23 mouse cellular contexts compared by ENCODE assay signal in the genomic region with DNA sequence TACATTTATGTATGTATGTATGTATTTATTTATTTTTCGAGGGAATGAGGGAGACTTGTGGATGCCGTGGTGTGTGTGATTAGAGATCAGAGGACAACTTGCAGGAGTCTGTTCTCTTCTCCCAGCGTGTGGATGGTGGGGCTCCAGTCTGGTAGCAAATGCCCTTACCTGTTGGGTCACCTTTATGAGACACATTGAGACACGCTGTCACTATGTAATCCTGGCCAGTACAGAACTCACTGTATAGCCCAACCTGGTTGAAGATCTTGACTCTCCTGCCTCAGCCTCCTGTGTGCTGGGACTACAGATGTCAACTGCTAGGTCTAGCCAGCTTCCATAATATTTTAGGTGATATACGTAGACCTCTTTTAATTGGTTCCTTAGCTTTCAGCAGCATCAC. TPM values are rescaled to one million over a fixed set of nuclear protein-coding genes. Genes with fewer than 3 reads are reported as not detected.
DNase-seq lines count a peak whose midpoint lies in the region; ATAC-seq and TF ChIP-seq lines count a peak whose summit lies in the region.
"Had no signal": no experiment of that assay in that cellular context is flagged by ENCODE, and none has a peak within 500 bp of the region (broad histone marks: within the 10 kb centered on the region; RNA-seq: fewer than 3 reads in every experiment).

No protein-coding gene starts in this region.

- H3K36me3 ChIP-seq in liver, embryonic 14.5 days (replicated peaks; ENCODE audit: control insufficient read depth, insufficient read depth, low read depth) = no peaks in the 10 kb centered on the region
- H3K36me3 ChIP-seq in liver, postnatal 0 days (replicated peaks; ENCODE audit: insufficient read depth, low read length) = no peaks in the 10 kb centered on the region
- peaks cover 0 to 7% of the 10 kb centered on the region in 2 experiments; a peak in 2 of 4 replicates for H3K36me3 ChIP-seq in MEL (ENCODE audit: control insufficient read depth in 1 of 2, insufficient read depth in 2 of 2, low read length in 2 of 2)
- H3K36me3 ChIP-seq: embryonic facial prominence, embryonic 10.5 days; embryonic facial prominence, embryonic 12.5 days; forebrain, embryonic 15.5 days had no signal

- H3K79me2 ChIP-seq in MEL (ENCODE audit: control insufficient read depth, insufficient read depth, low read length, poor library complexity) = peaks cover 6% of the 10 kb centered on the region

- H3K4me3 ChIP-seq in liver, embryonic 14.5 days (ENCODE audit: insufficient read depth in 1 of 2, low read depth in 2 of 2, low read length in 2 of 2) = no peak overlapping the region
- H3K4me3 ChIP-seq in liver, postnatal 0 days (ENCODE audit: low read depth, low read length) = no peak overlapping the region
- no peak overlapping the region for H3K4me3 ChIP-seq in MEL (ENCODE audit: control insufficient read depth in 1 of 2, insufficient read depth in 1 of 2, low read depth in 2 of 2, low read length in 2 of 2)
- no peak overlapping the region for H3K4me3 ChIP-seq in gastrocnemius, adult 2 months
- H3K4me3 ChIP-seq: embryonic facial prominence, embryonic 10.5 days; embryonic facial prominence, embryonic 12.5 days; forebrain, embryonic 13.5 days; forebrain, embryonic 15.5 days had no signal

- no peak for TF ChIP-seq RAD21 in MEL (IDR thresholded peaks at IDR 0.05; ENCODE audit: low read depth, low read length)

- H3K27ac ChIP-seq in liver, embryonic 14.5 days = no peak overlapping the region
- H3K27ac ChIP-seq in liver, postnatal 0 days (ENCODE audit: low read depth) = no peak overlapping the region
- H3K27ac ChIP-seq in MEL (ENCODE audit: control insufficient read depth, low read depth, low read length) = no peak overlapping the region
- H3K27ac ChIP-seq in gastrocnemius, adult 2 months = no peak overlapping the region
- H3K27ac ChIP-seq: embryonic facial prominence, embryonic 10.5 days; embryonic facial prominence, embryonic 12.5 days; forebrain, embryonic 13.5 days; forebrain, embryonic 15.5 days had no signal

- H3K9ac ChIP-seq in liver, embryonic 14.5 days (replicated peaks) = no peak overlapping the region
- no peak overlapping the region for H3K9ac ChIP-seq in liver, postnatal 0 days (replicated peaks)
- H3K9ac ChIP-seq in MEL (ENCODE audit: control insufficient read depth, low read depth, low read length, poor library complexity, severe bottlenecking) = no peak overlapping the region
- H3K9ac ChIP-seq: embryonic facial prominence, embryonic 12.5 days; forebrain, embryonic 13.5 days; forebrain, embryonic 15.5 days; forebrain, postnatal 0 days had no signal

- peaks cover 21% of the 10 kb centered on the region for H3K27me3 ChIP-seq in liver, embryonic 14.5 days (ENCODE audit: control insufficient read depth, insufficient read depth, low read length)
- H3K27me3 ChIP-seq in liver, postnatal 0 days (ENCODE audit: insufficient read depth, low read length) = peaks cover 21% of the 10 kb centered on the region
- H3K27me3 ChIP-seq in MEL (ENCODE audit: control insufficient read depth in 1 of 2, insufficient read depth in 2 of 2, low read length in 2 of 2) = no peaks in the 10 kb centered on the region; a peak in 1 of 4 replicates
- H3K27me3 ChIP-seq: embryonic facial prominence, embryonic 12.5 days; Patski had no signal

- TF ChIP-seq POLR2A in MEL (IDR thresholded peaks at IDR 0.05; ENCODE audit: control insufficient read depth in 1 of 2, insufficient read depth in 1 of 2, low read depth in 1 of 2, low read length in 2 of 2, poor library complexity in 1 of 2) = no peak

- no peaks in the 10 kb centered on the region for H3K9me3 ChIP-seq in liver, embryonic 14.5 days (ENCODE audit: control insufficient read depth, low read length)
- no peaks in the 10 kb centered on the region for H3K9me3 ChIP-seq in liver, postnatal 0 days (ENCODE audit: low read length)
- no peaks in the 10 kb centered on the region for H3K9me3 ChIP-seq in MEL (replicated peaks; ENCODE audit: insufficient read depth, low read length)
- H3K9me3 ChIP-seq: embryonic facial prominence, embryonic 10.5 days; embryonic facial prominence, embryonic 12.5 days; forebrain, embryonic 13.5 days; forebrain, embryonic 15.5 days had no signal

- ATAC-seq in liver, embryonic 14.5 days (ENCODE audit: insufficient read depth) = no peak
- ATAC-seq in liver, postnatal 0 days = no peak
- ATAC-seq: activated CD4-positive, CD25-positive, alpha-beta regulatory T cell, adult 4 months; forebrain, embryonic 13.5 days; forebrain, embryonic 15.5 days; forebrain, postnatal 0 days; Patski had no signal

- TF ChIP-seq EP300 in liver, embryonic 14.5 days (IDR thresholded peaks at IDR 0.05; ENCODE audit: low read depth) = no peak
- TF ChIP-seq EP300 in liver, postnatal 0 days (IDR thresholded peaks at IDR 0.05; ENCODE audit: low read depth) = no peak
- TF ChIP-seq EP300 in MEL (IDR thresholded peaks at IDR 0.05; ENCODE audit: low read depth in 1 of 2, low read length in 2 of 2) = peak in 1 of 2 experiments; percentile 69; a peak in 2 of 4 replicates

- TF ChIP-seq CTCF in liver, embryonic 14.5 days (IDR thresholded peaks at IDR 0.05; ENCODE audit: low read depth) = no peak
- no peak for TF ChIP-seq CTCF in liver, postnatal 0 days (IDR thresholded peaks at IDR 0.05; ENCODE audit: low read depth)
- TF ChIP-seq CTCF in MEL (IDR thresholded peaks at IDR 0.05 in 2 of 3, conservative IDR thresholded peaks at IDR 0.05 in 1 of 3; ENCODE audit: control insufficient read depth in 1 of 3, insufficient read depth in 1 of 3, low read depth in 2 of 3, low read length in 3 of 3, poor library complexity in 1 of 3, severe bottlenecking in 1 of 3) = no peak
- no peak for TF ChIP-seq CTCF in gastrocnemius, adult 2 months (IDR thresholded peaks at IDR 0.05)

- intact Hi-C loops in gastrocnemius, adult 2 months (cut with DNase I) = no loop called here

- peak in 2 of 3 experiments; percentile 82 to 86 for DNase-seq in liver, embryonic 14.5 days (ENCODE audit: low read depth in 3 of 3, low spot score in 3 of 3)
- no peak for DNase-seq in liver, postnatal 0 days
- DNase-seq in MEL (ENCODE audit: low read depth, low spot score) = peak; percentile 79
- DNase-seq in c-Kit-negative CD71-positive TER-119-positive erythroid progenitor cells, embryonic 14.5 days (ENCODE audit: low read depth, low spot score) = peak; percentile 76
- DNase-seq in c-Kit-positive CD71-positive TER-119-positive erythroid progenitor cells, embryonic 14.5 days (ENCODE audit: low spot score) = peak; percentile 78
- DNase-seq in urinary bladder, adult 2 months (ENCODE audit: low spot score) = no peak
- DNase-seq in gastrocnemius, adult 2 months = no peak
- no peak for DNase-seq in kidney, postnatal 10 days
- DNase-seq: adrenal gland, adult 8-10 months; adrenal gland, postnatal 14 days; adrenal gland, postnatal 36 days; cerebellum, adult 11 months; cerebellum, adult 2 months; cerebellum, adult 9-10 months; cerebellum, postnatal 10 days; cerebellum, postnatal 25 days; forebrain, postnatal 0 days had no signal

- 65% methylated on average over 5 of the region's 5 CpGs for WGBS in liver, embryonic 14.5 days (ENCODE audit: insufficient replicate concordance)
- 73% methylated on average over 5 of the region's 5 CpGs for WGBS in liver, postnatal 0 days (ENCODE audit: insufficient replicate concordance)

- H3K4me1 ChIP-seq in liver, embryonic 14.5 days (replicated peaks; ENCODE audit: control insufficient read depth in 2 of 2, insufficient read depth in 2 of 2, low read length in 1 of 2) = peaks cover 0 to 3% of the 10 kb centered on the region in 2 experiments; a peak in 2 of 4 replicates
- peaks cover 12% of the 10 kb centered on the region for H3K4me1 ChIP-seq in liver, postnatal 0 days (ENCODE audit: insufficient read depth)
- peaks cover 7 to 11% of the 10 kb centered on the region in 2 experiments for H3K4me1 ChIP-seq in MEL (ENCODE audit: control insufficient read depth in 1 of 2, insufficient read depth in 2 of 2, low read length in 2 of 2)

- H3K4me2 ChIP-seq in liver, embryonic 14.5 days (ENCODE audit: low read depth) = no peak overlapping the region
- no peak overlapping the region for H3K4me2 ChIP-seq in liver, postnatal 0 days (ENCODE audit: low read depth, low read length)
- H3K4me2 ChIP-seq: embryonic facial prominence, embryonic 12.5 days; forebrain, embryonic 13.5 days; forebrain, embryonic 15.5 days had no signal

RNA-seq across cellular contexts. Expression of gene Phlda3, which starts 4.2 kb away (rescaled TPM):
- polyA plus RNA-seq in liver, embryonic 14.5 days (2012; rRNA removed) = 3.2 TPM in 2 replicates
- 4.5 and 5.2 TPM in 2 replicates for polyA plus RNA-seq in liver, embryonic 14.5 days (2014; fragmentation: Nextera tagmentation; extraction: Ambion mirVana)
- 4.0 and 4.9 TPM in 2 replicates for polyA plus RNA-seq in liver, postnatal 0 days (2015; fragmentation: Nextera tagmentation; extraction: Ambion mirVana)
- total RNA-seq in MEL (2012; rRNA removed) = 5.5 and 7.7 TPM in 2 replicates
- polyA plus RNA-seq in MEL (2012; ENCODE audit: insufficient read depth in 1 of 2, insufficient read length in 2 of 2, low read depth in 1 of 2, low replicate concordance in 2 of 2, missing spikeins in 1 of 2) = 10 to 100 TPM in 1 of 2 experiments, not detected in 1; 20.0 TPM
- 124 and 138 TPM in 2 replicates for polyA plus RNA-seq in urinary bladder, adult 2 months (2012; rRNA removed)
- 100 to 1,000 TPM in 1 of 2 experiments, 10 to 100 TPM in 1; 78.0 to 140 TPM for total RNA-seq in gastrocnemius, adult 2 months (2021)

RNA-seq across cellular contexts. Expression of gene Tnni1, which starts 17.5 kb away (rescaled TPM):
- 0.95 and 1.3 TPM in 2 replicates for polyA plus RNA-seq in liver, embryonic 14.5 days (2012; rRNA removed)
- polyA plus RNA-seq in liver, embryonic 14.5 days (2014; fragmentation: Nextera tagmentation; extraction: Ambion mirVana) = 1.5 and 1.7 TPM in 2 replicates
- 1.2 and 4.7 TPM in 2 replicates for polyA plus RNA-seq in liver, postnatal 0 days (2015; fragmentation: Nextera tagmentation; extraction: Ambion mirVana)
- total RNA-seq in MEL (2012; rRNA removed) = not detected in 2 replicates
- polyA plus RNA-seq in MEL (2012; ENCODE audit: insufficient read depth in 1 of 2, insufficient read length in 2 of 2, low read depth in 1 of 2, low replicate concordance in 2 of 2, missing spikeins in 1 of 2) = under 1 TPM in 1 of 2 experiments, not detected in 1; 0.15 TPM
- 1.1 and 1.2 TPM in 2 replicates for polyA plus RNA-seq in urinary bladder, adult 2 months (2012; rRNA removed)
- 100 to 1,000 TPM; 184 to 604 TPM for total RNA-seq in gastrocnemius, adult 2 months (2021)
- total RNA-seq: adrenal gland, postnatal 14 days had no signal
- polyA plus RNA-seq: activated CD4-positive, CD25-positive, alpha-beta regulatory T cell, adult 4 months had no signal

RNA-seq across cellular contexts. Expression of gene Csrp1, which starts 41.9 kb away (rescaled TPM):
- 35.7 and 38.2 TPM in 2 replicates for polyA plus RNA-seq in liver, embryonic 14.5 days (2012; rRNA removed)
- 33.8 and 34.7 TPM in 2 replicates for polyA plus RNA-seq in liver, embryonic 14.5 days (2014; fragmentation: Nextera tagmentation; extraction: Ambion mirVana)
- polyA plus RNA-seq in liver, postnatal 0 days (2015; fragmentation: Nextera tagmentation; extraction: Ambion mirVana) = 23.5 and 25.9 TPM in 2 replicates
- 40.3 and 44.4 TPM in 2 replicates for total RNA-seq in MEL (2012; rRNA removed)
- 10 to 100 TPM in 1 of 2 experiments, not detected in 1; 73.0 TPM for polyA plus RNA-seq in MEL (2012; ENCODE audit: insufficient read depth in 1 of 2, insufficient read length in 2 of 2, low read depth in 1 of 2, low replicate concordance in 2 of 2, missing spikeins in 1 of 2)
- polyA plus RNA-seq in urinary bladder, adult 2 months (2012; rRNA removed) = 3,856 and 5,107 TPM in 2 replicates
- total RNA-seq in gastrocnemius, adult 2 months (2021) = 10 to 100 TPM; 18.9 to 25.0 TPM

RNA-seq across cellular contexts. Expression of gene Lad1, which starts 56.7 kb away (rescaled TPM):
- 0.12 and 0.30 TPM in 2 replicates for polyA plus RNA-seq in liver, embryonic 14.5 days (2012; rRNA removed)
- polyA plus RNA-seq in liver, embryonic 14.5 days (2014; fragmentation: Nextera tagmentation; extraction: Ambion mirVana) = 0.13 and 0.14 TPM in 2 replicates
- 0.42 and 0.77 TPM in 2 replicates for polyA plus RNA-seq in liver, postnatal 0 days (2015; fragmentation: Nextera tagmentation; extraction: Ambion mirVana)
- total RNA-seq in MEL (2012; rRNA removed) = not detected in 2 replicates
- polyA plus RNA-seq in MEL (2012; ENCODE audit: insufficient read depth in 1 of 2, insufficient read length in 2 of 2, low read depth in 1 of 2, low replicate concordance in 2 of 2, missing spikeins in 1 of 2) = not detected
- 43.4 and 46.3 TPM in 2 replicates for polyA plus RNA-seq in urinary bladder, adult 2 months (2012; rRNA removed)
- total RNA-seq in gastrocnemius, adult 2 months (2021) = not detected
- total RNA-seq: adrenal gland, postnatal 14 days; adrenal gland, postnatal 36 days had no signal

Comparison
In these comparisons a context has a peak if more than half of its experiments do, and no peak if none do; other contexts are left out.
1. DNase-seq: peak in liver, embryonic 14.5 days (2 of 3), MEL (single experiment), c-Kit-negative CD71-positive TER-119-positive erythroid progenitor cells, embryonic 14.5 days (single experiment) and c-Kit-positive CD71-positive TER-119-positive erythroid progenitor cells, embryonic 14.5 days (single experiment); none in liver, postnatal 0 days (single experiment), urinary bladder, adult 2 months (single experiment), gastrocnemius, adult 2 months (single experiment) and kidney, postnatal 10 days (single experiment).
2. RNA of gene Csrp1, which starts 41.9 kb away (polyA plus RNA-seq): 3,856 to 5,107 TPM in urinary bladder, adult 2 months; 73.0 TPM in MEL, 33.8 to 38.2 TPM in liver, embryonic 14.5 days and 23.5 to 25.9 TPM in liver, postnatal 0 days; every median in the first group is over 10 times any median in the second.